Comparison of ENCODE assay signal across 24 mouse cellular contexts in the genomic region with DNA sequence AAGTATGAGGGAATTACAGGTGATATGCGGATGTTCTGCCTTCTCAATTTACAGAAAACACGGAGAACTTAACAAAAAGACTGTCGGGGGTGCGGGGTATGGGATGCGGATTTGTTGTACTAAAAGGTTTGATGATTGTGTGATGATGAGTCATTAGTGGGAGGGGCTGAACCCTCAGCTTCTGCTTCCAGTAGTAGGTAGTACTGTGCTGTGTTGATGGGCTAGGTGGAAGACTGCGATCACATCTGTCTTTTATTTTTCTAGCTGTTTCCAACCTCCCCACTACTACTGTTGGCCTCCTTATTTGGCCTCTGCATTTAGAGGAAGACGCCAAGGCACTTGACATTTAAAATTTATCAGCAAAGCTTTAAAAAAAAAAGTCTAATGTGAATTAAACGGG.
DNase-seq lines count a peak whose midpoint lies in the region; ATAC-seq lines count a peak whose summit lies in the region.
"Had no signal": no experiment of that assay in that cellular context is flagged by ENCODE, and none has a peak within 500 bp of the region (broad histone marks: within the 10 kb centered on the region; RNA-seq: fewer than 3 reads in every experiment).

No protein-coding gene starts in this region.

- no peak overlapping the region for H3K9ac ChIP-seq in hindbrain, embryonic 12.5 days
- H3K9ac ChIP-seq in hindbrain, embryonic 11.5 days (ENCODE audit: low read depth, low read length): no peak overlapping the region
- no peak overlapping the region for H3K9ac ChIP-seq in midbrain, embryonic 11.5 days (ENCODE audit: low read length)
- H3K9ac ChIP-seq in midbrain, embryonic 16.5 days (ENCODE audit: low read depth, low read length): no peak overlapping the region
- no peak overlapping the region for H3K9ac ChIP-seq in midbrain, embryonic 12.5 days (replicated peaks)
- no peak overlapping the region for H3K9ac ChIP-seq in midbrain, embryonic 15.5 days
- H3K9ac ChIP-seq: heart, embryonic 15.5 days; hindbrain, embryonic 15.5 days had no signal

- no peaks in the 10 kb centered on the region for H3K27me3 ChIP-seq in hindbrain, embryonic 12.5 days
- H3K27me3 ChIP-seq in hindbrain, embryonic 11.5 days (ENCODE audit: control insufficient read depth, insufficient read depth, low read length): no peaks in the 10 kb centered on the region
- no peaks in the 10 kb centered on the region for H3K27me3 ChIP-seq in midbrain, embryonic 11.5 days (ENCODE audit: control insufficient read depth, insufficient read depth, low read length)
- no peaks in the 10 kb centered on the region for H3K27me3 ChIP-seq in midbrain, embryonic 16.5 days (ENCODE audit: control insufficient read depth, insufficient read depth, low read depth, low read length)
- H3K27me3 ChIP-seq in midbrain, embryonic 12.5 days: peaks cover 13% of the 10 kb centered on the region
- no peaks in the 10 kb centered on the region for H3K27me3 ChIP-seq in midbrain, embryonic 15.5 days (replicated peaks)
- H3K27me3 ChIP-seq: heart, embryonic 12.5 days; heart, embryonic 15.5 days had no signal

- no peak for DNase-seq in hindbrain, embryonic 11.5 days (ENCODE audit: low spot score)
- DNase-seq in midbrain, embryonic 11.5 days (ENCODE audit: low spot score, missing footprints): no peak
- DNase-seq in layer of hippocampus, adult 8-10 months (ENCODE audit: low spot score in 2 of 2): no peak
- DNase-seq in cerebellum, postnatal 25 days: no peak
- DNase-seq: adrenal gland, adult 2 months; adrenal gland, postnatal 14 days; cerebellum, adult 11 months; cerebellum, adult 2 months; cerebellum, adult 9-11 months; cerebellum, postnatal 36 days; gastrocnemius, postnatal 25 days; heart, adult 18-20 months; heart, postnatal 10 days; heart, postnatal 36 days had no signal

- no peak overlapping the region for H3K4me2 ChIP-seq in hindbrain, embryonic 12.5 days (replicated peaks)
- no peak overlapping the region for H3K4me2 ChIP-seq in hindbrain, embryonic 11.5 days (replicated peaks; ENCODE audit: low read depth, low read length)
- H3K4me2 ChIP-seq in midbrain, embryonic 11.5 days: no peak overlapping the region
- no peak overlapping the region for H3K4me2 ChIP-seq in midbrain, embryonic 16.5 days (ENCODE audit: low read length)
- H3K4me2 ChIP-seq in midbrain, embryonic 12.5 days (replicated peaks): no peak overlapping the region
- H3K4me2 ChIP-seq in midbrain, embryonic 15.5 days: no peak overlapping the region
- H3K4me2 ChIP-seq: heart, embryonic 12.5 days; heart, embryonic 15.5 days had no signal

- 69% methylated on average over 8 of the region's 8 CpGs for WGBS in hindbrain, embryonic 12.5 days
- WGBS in hindbrain, embryonic 11.5 days: 71% methylated on average over 8 of the region's 8 CpGs
- WGBS in midbrain, embryonic 11.5 days: 63% methylated on average over 8 of the region's 8 CpGs
- WGBS in midbrain, embryonic 16.5 days: 57% methylated on average over 8 of the region's 8 CpGs
- WGBS in midbrain, embryonic 12.5 days: 66% methylated on average over 8 of the region's 8 CpGs
- WGBS in midbrain, embryonic 15.5 days: 58% methylated on average over 8 of the region's 8 CpGs

- H3K4me1 ChIP-seq in hindbrain, embryonic 12.5 days: peaks cover 13% of the 10 kb centered on the region
- peaks cover 4% of the 10 kb centered on the region for H3K4me1 ChIP-seq in hindbrain, embryonic 11.5 days (replicated peaks; ENCODE audit: control insufficient read depth, insufficient read depth, low read length)
- peaks cover 11% of the 10 kb centered on the region for H3K4me1 ChIP-seq in midbrain, embryonic 11.5 days (ENCODE audit: control insufficient read depth, insufficient read depth, low read length)
- no peaks in the 10 kb centered on the region; the same call in 1 of the 2 replicates for H3K4me1 ChIP-seq in midbrain, embryonic 16.5 days (ENCODE audit: control insufficient read depth, insufficient read depth, low read length)
- H3K4me1 ChIP-seq in midbrain, embryonic 12.5 days: peaks cover 13% of the 10 kb centered on the region
- peaks cover 11% of the 10 kb centered on the region for H3K4me1 ChIP-seq in midbrain, embryonic 15.5 days
- H3K4me1 ChIP-seq: heart, embryonic 12.5 days; heart, embryonic 15.5 days had no signal

- H3K36me3 ChIP-seq in hindbrain, embryonic 12.5 days: no peaks in the 10 kb centered on the region
- no peaks in the 10 kb centered on the region for H3K36me3 ChIP-seq in hindbrain, embryonic 11.5 days (ENCODE audit: control insufficient read depth, insufficient read depth, low read length)
- no peaks in the 10 kb centered on the region for H3K36me3 ChIP-seq in midbrain, embryonic 11.5 days (ENCODE audit: control insufficient read depth, insufficient read depth, low read length)
- H3K36me3 ChIP-seq in midbrain, embryonic 16.5 days (ENCODE audit: control insufficient read depth, insufficient read depth, low read length): no peaks in the 10 kb centered on the region
- H3K36me3 ChIP-seq in midbrain, embryonic 12.5 days: no peaks in the 10 kb centered on the region
- no peaks in the 10 kb centered on the region for H3K36me3 ChIP-seq in midbrain, embryonic 15.5 days (replicated peaks)
- H3K36me3 ChIP-seq: forebrain, embryonic 10.5 days; heart, embryonic 12.5 days; heart, embryonic 15.5 days; hindbrain, embryonic 15.5 days had no signal

- ATAC-seq in hindbrain, embryonic 12.5 days (ENCODE audit: low FRiP score): peak; percentile 38; the same call in 1 of the 2 replicates
- ATAC-seq in hindbrain, embryonic 11.5 days (ENCODE audit: low FRiP score): no peak
- 0 out of 2 replicates have a peak, but pooled peaks have one; percentile 51 for ATAC-seq in midbrain, embryonic 11.5 days (ENCODE audit: low FRiP score)
- ATAC-seq in midbrain, embryonic 16.5 days: no peak
- no peak for ATAC-seq in midbrain, embryonic 12.5 days (ENCODE audit: low FRiP score, low read depth)
- peak; percentile 60; the same call in 1 of the 2 replicates for ATAC-seq in midbrain, embryonic 15.5 days (replicated peaks)
- ATAC-seq: CD4-positive, CD25-positive, alpha-beta regulatory T cell, adult 4 months; inflammation-experienced regulatory T-cells, adult 6 months had no signal

- H3K4me3 ChIP-seq in hindbrain, embryonic 12.5 days: no peak overlapping the region
- no peak overlapping the region for H3K4me3 ChIP-seq in hindbrain, embryonic 11.5 days (ENCODE audit: low read depth, low read length)
- no peak overlapping the region for H3K4me3 ChIP-seq in midbrain, embryonic 11.5 days (ENCODE audit: low read depth, low read length)
- no peak overlapping the region for H3K4me3 ChIP-seq in midbrain, embryonic 16.5 days (ENCODE audit: low read depth, low read length)
- H3K4me3 ChIP-seq in midbrain, embryonic 12.5 days: no peak overlapping the region
- no peak overlapping the region for H3K4me3 ChIP-seq in midbrain, embryonic 15.5 days
- H3K4me3 ChIP-seq: heart, embryonic 12.5 days; heart, embryonic 15.5 days; hindbrain, embryonic 15.5 days had no signal

- H3K9me3 ChIP-seq in hindbrain, embryonic 12.5 days (replicated peaks): no peaks in the 10 kb centered on the region
- H3K9me3 ChIP-seq in hindbrain, embryonic 11.5 days (ENCODE audit: control insufficient read depth, low read length): no peaks in the 10 kb centered on the region
- no peaks in the 10 kb centered on the region for H3K9me3 ChIP-seq in midbrain, embryonic 11.5 days (ENCODE audit: control insufficient read depth, low read length)
- no peaks in the 10 kb centered on the region for H3K9me3 ChIP-seq in midbrain, embryonic 16.5 days (replicated peaks; ENCODE audit: control insufficient read depth, low read length, poor library complexity, severe bottlenecking)
- no peaks in the 10 kb centered on the region for H3K9me3 ChIP-seq in midbrain, embryonic 12.5 days
- H3K9me3 ChIP-seq in midbrain, embryonic 15.5 days: no peaks in the 10 kb centered on the region
- H3K9me3 ChIP-seq: forebrain, embryonic 10.5 days; heart, embryonic 12.5 days; heart, embryonic 15.5 days; hindbrain, embryonic 15.5 days had no signal

- 0 out of 2 replicates have a peak overlapping the region, but pooled peaks have one; percentile 60 for H3K27ac ChIP-seq in hindbrain, embryonic 12.5 days
- no peak overlapping the region for H3K27ac ChIP-seq in hindbrain, embryonic 11.5 days (ENCODE audit: low read depth, low read length)
- H3K27ac ChIP-seq in midbrain, embryonic 11.5 days (ENCODE audit: low read depth, low read length): peak overlapping the region; percentile 35; the same call in 1 of the 2 replicates
- no peak overlapping the region for H3K27ac ChIP-seq in midbrain, embryonic 16.5 days (ENCODE audit: low read length)
- 0 out of 2 replicates have a peak overlapping the region, but pooled peaks have one; percentile 58 for H3K27ac ChIP-seq in midbrain, embryonic 12.5 days (replicated peaks)
- H3K27ac ChIP-seq in midbrain, embryonic 15.5 days: no peak overlapping the region
- H3K27ac ChIP-seq: heart, embryonic 15.5 days; hindbrain, embryonic 15.5 days had no signal

Comparison
In these comparisons a context has a peak if more than half of its experiments do, and no peak if none do; other contexts are left out.
1. ATAC-seq: peak in hindbrain, embryonic 12.5 days (single experiment), midbrain, embryonic 11.5 days (single experiment) and midbrain, embryonic 15.5 days (single experiment); none in hindbrain, embryonic 11.5 days (single experiment), midbrain, embryonic 16.5 days (single experiment) and midbrain, embryonic 12.5 days (single experiment).
2. H3K27ac ChIP-seq: peak in hindbrain, embryonic 12.5 days (single experiment), midbrain, embryonic 11.5 days (single experiment) and midbrain, embryonic 12.5 days (single experiment); none in hindbrain, embryonic 11.5 days (single experiment), midbrain, embryonic 16.5 days (single experiment) and midbrain, embryonic 15.5 days (single experiment).